Mouse (Mus musculus): ENCODE data around the gene Anapc13.

DNA sequence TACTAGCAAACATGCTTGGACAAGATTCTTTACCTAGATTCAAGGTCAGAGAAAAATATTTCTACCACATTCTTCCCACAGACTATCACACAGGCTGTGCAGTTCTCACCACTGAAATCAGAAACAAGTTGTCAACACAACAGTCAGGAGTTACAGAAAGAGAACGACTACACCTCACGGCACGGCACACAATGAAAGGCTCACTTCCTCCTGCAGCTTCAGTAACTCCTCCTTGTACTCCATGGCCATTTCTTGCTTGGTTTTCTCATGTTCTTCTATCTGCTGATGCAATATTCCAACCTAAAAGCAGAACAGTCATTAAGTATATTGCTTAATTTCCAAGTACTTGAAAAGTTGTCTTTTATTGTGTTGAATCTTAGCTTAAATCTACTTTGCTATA lies 11.0 kb upstream of the Anapc13 start:
- TF ChIP-seq POLR2A (IDR thresholded peaks at IDR 0.05; ENCODE audit: insufficient read depth, low read depth, low read length) (no peak), CTCF (IDR thresholded peaks at IDR 0.05; ENCODE audit: insufficient read depth, low read depth, low read length) (no peak)

Data from olfactory bulb, adult 2 months (tissue).